Mouse (Mus musculus) testis, adult 2 months (tissue): ENCODE data around the gene Rps3a1.

Experiments used
- CTCF ChIP-seq: fragments of 200-500 bp; IDR thresholded peaks from 2 replicates; pipeline ENCODE4 v1.5.1; 2012; ENCODE audit warnings: low read depth, mild to moderate bottlenecking, inconsistent platforms, low read length, moderate library complexity; ENCODE audit not compliant: control insufficient read depth, insufficient read depth, insufficient replicate concordance
- POLR2A ChIP-seq: fragments of 200-500 bp; IDR thresholded peaks from 2 replicates; pipeline ENCODE4 v1.6.1; 2012; ENCODE audit warnings: low read depth, mild to moderate bottlenecking, inconsistent platforms, low read length, moderate library complexity; ENCODE audit not compliant: control insufficient read depth

- TF ChIP-seq CTCF (no peak), POLR2A (no peak)
Measured at GRCm38 (mm10) chr3:86139660-86140059, 2.8 kb downstream of the Rps3a1 start.
